Mouse (Mus musculus): ENCODE data around the gene Chrna4.

DNA sequence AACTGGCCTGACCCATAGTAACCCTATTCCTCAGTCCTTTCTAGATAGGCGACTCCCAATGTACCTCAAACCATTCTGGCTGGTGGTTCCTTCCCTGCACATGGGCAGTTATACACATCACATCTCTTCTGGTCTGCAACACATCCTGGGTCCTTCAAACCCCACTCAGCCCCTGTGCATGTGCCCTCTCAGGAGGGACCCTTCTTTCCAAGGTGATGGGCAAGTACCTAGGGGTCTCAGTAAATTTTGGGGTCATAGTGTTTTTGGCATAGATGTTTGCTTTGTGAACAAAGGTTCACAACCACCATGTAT lies 29.0 kb upstream of the Chrna4 start:
- TF ChIP-seq CTCF (IDR thresholded peaks at IDR 0.05) (no peak), EP300 (IDR thresholded peaks at IDR 0.05) (no peak)

Data from lung, postnatal 0 days (tissue).